Mouse (Mus musculus) midbrain, embryonic 15.5 days (tissue): ENCODE measurements around the gene Rhox6. TPM values are rescaled to one million over a fixed set of nuclear protein-coding genes. Genes with fewer than 3 reads are reported as not detected.
"Not testable (repeated sequence)": the region's sequence is repeated elsewhere in the genome, so short reads cannot be mapped to it uniquely, and the experiment has no call there.

Source experiments
- ATAC-seq: fragments of 200-750 bp; cut with Nextera tagmentation; replicated peaks from 2 replicates; pipeline ENCODE4 v1.8.0; 2017; ENCODE audit warnings: moderate TSS enrichment
- H3K27ac ChIP-seq: fragments of 300-500 bp; sonication (generic); 2 replicates; pipeline ENCODE4 v1.5.1; 2015; ENCODE audit warnings: mild to moderate bottlenecking, inconsistent platforms
- H3K27me3 ChIP-seq: fragments of 300-500 bp; sonication (generic); replicated peaks from 2 replicates; pipeline ENCODE4 v1.6.1; 2015; ENCODE audit warnings: inconsistent platforms
- H3K36me3 ChIP-seq: fragments of 300-500 bp; sonication (generic); replicated peaks from 2 replicates; pipeline ENCODE4 v1.6.1; 2015; ENCODE audit warnings: inconsistent platforms
- H3K4me1 ChIP-seq: fragments of 300-500 bp; sonication (generic); 2 replicates; pipeline ENCODE4 v1.6.1; 2015; ENCODE audit warnings: inconsistent platforms
- H3K4me2 ChIP-seq: fragments of 300-500 bp; sonication (generic); 2 replicates; pipeline ENCODE4 v1.6.1; 2015; ENCODE audit warnings: inconsistent platforms, mild to moderate bottlenecking, moderate library complexity
- H3K4me3 ChIP-seq: fragments of 300-500 bp; sonication (generic); 2 replicates; pipeline ENCODE4 v1.5.1; 2015; ENCODE audit warnings: mild to moderate bottlenecking, inconsistent platforms
- H3K9ac ChIP-seq: fragments of 300-500 bp; sonication (generic); 2 replicates; pipeline ENCODE4 v1.6.1; 2015; ENCODE audit warnings: mild to moderate bottlenecking, inconsistent platforms
- H3K9me3 ChIP-seq: fragments of 300-500 bp; sonication (generic); 2 replicates; pipeline ENCODE4 v1.6.1; 2016; ENCODE audit warnings: inconsistent platforms
- WGBS: fragments of 180-500 bp; shearing (Covaris S2); methylation state at CpG from one replicate; pipeline ENCODE4 v1.1.7; 2015; ENCODE audit warnings: mixed read lengths; 5-methylcytosine and 5-hydroxymethylcytosine counted together
- polyA plus RNA-seq: library from polyadenylated mRNA; unstranded; fragments of >200 nt; fragmentation: Nextera tagmentation; extraction: Ambion mirVana; gene quantifications from 2 replicates; pipeline ENCODE4 v1.2.1, GENCODE M21; 2015

Rhox6 gene
- polyA plus RNA-seq: not detected in 2 replicates

DNA sequence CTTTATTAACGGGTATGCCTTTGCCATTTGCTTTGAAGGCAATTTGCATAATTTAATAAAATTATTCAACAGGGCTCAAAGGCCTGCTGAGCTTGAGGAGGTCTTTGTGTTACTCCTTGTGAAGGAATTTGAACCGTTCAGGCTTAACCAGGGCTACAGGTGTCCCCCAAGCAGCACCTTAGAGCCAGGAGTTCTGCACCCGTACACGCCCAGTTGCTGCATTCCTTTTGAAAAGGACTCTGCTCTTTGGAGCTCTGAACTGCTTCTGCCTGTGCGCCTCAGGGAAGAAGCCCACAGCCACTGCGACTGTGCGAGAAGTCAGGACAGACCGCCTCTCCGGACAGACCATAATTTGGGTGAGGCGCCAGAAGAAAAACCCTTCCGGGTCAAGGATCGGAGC, at the start of gene Rhox6:
TSS of gene Rhox6 (plus strand) at position 301 of the 400 bp plus-strand sequence.
- not testable (repeated sequence) for H3K4me2 ChIP-seq, H3K27ac ChIP-seq, H3K27me3 ChIP-seq, H3K9me3 ChIP-seq, H3K9ac ChIP-seq, H3K36me3 ChIP-seq, H3K4me3 ChIP-seq, H3K4me1 ChIP-seq, ATAC-seq
- 89% methylated on average over 5 of the region's 12 CpGs for WGBS

DNA sequence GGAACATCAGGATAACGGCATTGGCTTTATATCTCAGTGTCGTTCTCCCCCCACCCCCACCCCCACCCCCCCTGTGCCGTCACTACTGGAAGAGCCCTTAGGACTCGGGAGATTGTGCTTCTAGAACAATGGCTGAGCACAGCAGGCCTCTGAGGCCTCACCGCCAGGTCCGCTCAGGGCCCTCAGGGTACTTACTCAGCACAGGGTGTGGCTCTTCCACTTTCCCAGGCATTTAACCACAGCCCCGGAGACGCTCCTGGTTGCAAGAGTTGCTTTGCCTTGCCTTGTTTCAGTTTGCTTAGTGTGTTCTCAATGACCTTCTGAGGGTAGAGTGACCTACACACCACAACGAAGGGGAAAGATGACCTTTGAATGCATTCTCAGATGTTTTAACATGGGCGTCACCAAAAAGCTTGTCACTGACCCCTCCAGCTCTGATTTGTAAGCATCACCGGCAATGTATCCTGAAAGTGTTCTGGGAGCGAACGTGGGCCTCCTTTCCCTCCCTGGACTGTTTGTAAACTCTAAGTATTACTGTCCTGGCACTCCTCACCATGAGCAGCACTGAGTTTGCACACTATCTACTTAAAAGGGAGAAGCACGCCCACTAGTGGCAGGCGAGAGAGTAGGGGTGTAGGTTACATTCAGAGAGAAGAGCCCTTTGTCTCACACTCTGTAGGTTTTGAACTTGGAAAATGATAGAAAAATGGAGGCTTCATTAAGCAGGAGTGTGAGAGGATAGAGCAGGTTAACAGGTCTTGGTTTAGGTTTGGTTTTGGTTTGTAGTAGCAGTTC, 19.2 kb upstream of the Rhox6 start:
- H3K4me3 ChIP-seq: no peak overlapping the region
- no peak overlapping the region for H3K27ac ChIP-seq
- no peak for ATAC-seq
- no peaks in the 10 kb centered on the region for H3K9me3 ChIP-seq
- H3K36me3 ChIP-seq: no peaks in the 10 kb centered on the region
- H3K9ac ChIP-seq: no peak overlapping the region
- WGBS: 79% methylated on average over 15 of the region's 15 CpGs
- H3K27me3 ChIP-seq: no peaks in the 10 kb centered on the region
- no peak overlapping the region for H3K4me2 ChIP-seq
- no peaks in the 10 kb centered on the region for H3K4me1 ChIP-seq

DNA sequence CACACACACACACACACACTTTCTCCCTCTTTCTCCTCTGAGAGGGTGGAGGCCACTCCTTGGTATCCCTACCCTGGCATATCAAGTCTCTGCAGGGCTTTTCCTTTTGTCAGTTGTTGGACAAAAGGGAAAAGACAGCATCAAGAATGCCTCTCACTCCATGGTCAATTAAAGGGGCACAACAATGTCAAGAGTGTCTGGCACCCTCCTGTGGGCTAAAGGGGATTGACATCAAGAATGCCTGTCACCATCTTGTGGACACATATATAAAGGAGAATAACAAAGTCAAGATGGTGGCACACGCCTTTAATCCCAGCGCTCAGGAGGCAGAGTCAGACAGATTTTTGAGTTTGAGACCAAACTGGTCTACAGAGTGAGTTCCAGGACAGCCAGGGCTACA, 17.3 kb upstream of the Rhox6 start:
- Histone ChIP-seq H3K4me3 (no peak overlapping the region), H3K9ac (no peak overlapping the region)
- 81% methylated on average over 2 of the region's 2 CpGs for WGBS

DNA sequence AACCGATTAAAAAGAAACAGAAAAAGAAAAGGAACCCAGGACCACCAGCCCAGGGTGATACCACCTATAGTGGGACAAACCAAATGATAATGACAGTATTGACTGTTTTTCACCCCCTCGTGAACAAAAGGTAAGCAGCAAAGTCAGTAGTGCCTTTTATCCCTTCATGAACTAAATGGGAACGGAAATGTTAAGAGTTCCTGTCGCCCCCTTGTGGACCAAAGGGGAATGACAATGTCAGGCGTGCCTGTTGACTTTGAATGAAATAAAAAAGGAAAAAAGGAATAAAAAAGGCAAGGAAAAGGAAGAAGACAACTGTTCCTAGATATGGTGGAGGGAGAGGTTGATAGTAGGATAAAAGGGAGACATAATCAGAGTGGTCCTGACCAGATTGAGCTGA, 15.5 kb upstream of the Rhox6 start:
- Histone ChIP-seq H3K27ac (no peak overlapping the region), H3K4me1 (no peaks in the 10 kb centered on the region), H3K27me3 (no peaks in the 10 kb centered on the region), H3K9ac (no peak overlapping the region), H3K36me3 (no peaks in the 10 kb centered on the region), H3K9me3 (no peaks in the 10 kb centered on the region), H3K4me2 (no peak overlapping the region), H3K4me3 (no peak overlapping the region)
- ATAC-seq: no peak
- 30% methylated on average over 5 of the region's 5 CpGs for WGBS

More for the DNA sequence above, 17.3 kb upstream of the Rhox6 start:
- no peaks in the 10 kb centered on the region for H3K4me1 ChIP-seq
- no peak for ATAC-seq
- no peak overlapping the region for H3K27ac ChIP-seq
- no peaks in the 10 kb centered on the region for H3K9me3 ChIP-seq
- H3K36me3 ChIP-seq: no peaks in the 10 kb centered on the region
- no peak overlapping the region for H3K4me2 ChIP-seq
- H3K27me3 ChIP-seq: no peaks in the 10 kb centered on the region

DNA sequence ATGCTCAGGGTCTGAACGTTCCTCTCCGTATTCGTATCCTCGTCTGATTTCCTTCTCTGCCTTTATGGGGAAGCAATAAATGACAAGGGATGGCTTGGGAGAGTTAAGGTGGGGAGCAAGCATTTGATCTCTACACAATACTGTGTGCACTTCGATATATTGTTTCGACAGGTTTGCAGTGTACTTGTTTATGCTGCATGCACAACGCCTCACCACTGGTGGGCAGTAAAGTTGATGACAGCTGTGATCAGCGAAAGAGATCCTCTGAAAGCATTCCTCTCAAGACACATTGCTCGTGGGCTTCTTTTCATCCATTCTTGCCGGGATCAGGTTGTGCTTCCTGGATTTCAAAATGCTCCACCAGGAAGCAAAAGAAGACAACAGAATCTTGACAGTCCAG, 11.0 kb upstream of the Rhox6 start:
- H3K27ac ChIP-seq: no peak overlapping the region
- WGBS: 70% methylated on average over 10 of the region's 10 CpGs
- H3K27me3 ChIP-seq: no peaks in the 10 kb centered on the region
- no peak overlapping the region for H3K9ac ChIP-seq
- no peak overlapping the region for H3K4me3 ChIP-seq
- H3K4me1 ChIP-seq: no peaks in the 10 kb centered on the region
- 0 out of 2 replicates have a peak, but pooled peaks have one; percentile 9 for ATAC-seq
- no peaks in the 10 kb centered on the region for H3K9me3 ChIP-seq
- H3K36me3 ChIP-seq: no peaks in the 10 kb centered on the region
- H3K4me2 ChIP-seq: no peak overlapping the region

DNA sequence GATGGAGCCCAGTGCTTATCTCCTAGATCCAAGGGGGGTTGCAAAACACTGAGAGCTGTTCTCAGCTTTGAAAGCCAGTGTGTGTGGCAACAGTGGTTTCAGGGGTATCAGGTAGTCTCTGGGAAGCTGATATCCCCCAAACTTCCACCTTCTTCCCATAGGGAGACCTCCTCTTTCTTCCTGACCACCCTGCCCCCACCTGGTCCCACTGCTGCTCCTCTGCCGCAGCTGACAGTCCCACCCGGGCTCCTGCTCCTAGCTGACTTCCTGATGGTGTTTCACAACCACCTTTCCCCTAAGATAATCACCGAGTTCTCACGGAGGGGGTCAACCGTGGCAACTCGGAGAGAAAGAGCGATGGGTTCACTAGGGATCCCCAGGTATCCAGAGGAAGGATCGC, 4.7 kb downstream of the Rhox6 start, which contains the start of gene Rhox7a:
TSS of gene Rhox7a (plus strand) at position 301 of the 400 bp plus-strand sequence.
- H3K27ac ChIP-seq, H3K9me3 ChIP-seq, H3K9ac ChIP-seq, H3K4me3 ChIP-seq, ATAC-seq, H3K36me3 ChIP-seq, H3K4me1 ChIP-seq, H3K4me2 ChIP-seq, H3K27me3 ChIP-seq: not testable (repeated sequence)
- 88% methylated on average over 8 of the region's 8 CpGs for WGBS

- Histone ChIP-seq H3K27me3 (no peaks in the 10 kb centered on the region), H3K4me1 (no peaks in the 10 kb centered on the region), H3K27ac (no peak overlapping the region), H3K36me3 (no peaks in the 10 kb centered on the region), H3K4me2 (no peak overlapping the region), H3K9ac (no peak overlapping the region), H3K4me3 (no peak overlapping the region), H3K9me3 (no peaks in the 10 kb centered on the region)
- ATAC-seq: no peak
- 100% methylated on average over 2 of the region's 2 CpGs for WGBS
Measured at GRCm38 (mm10) chrX:37871641-37872040, 44.9 kb downstream of the Rhox6 start.

DNA sequence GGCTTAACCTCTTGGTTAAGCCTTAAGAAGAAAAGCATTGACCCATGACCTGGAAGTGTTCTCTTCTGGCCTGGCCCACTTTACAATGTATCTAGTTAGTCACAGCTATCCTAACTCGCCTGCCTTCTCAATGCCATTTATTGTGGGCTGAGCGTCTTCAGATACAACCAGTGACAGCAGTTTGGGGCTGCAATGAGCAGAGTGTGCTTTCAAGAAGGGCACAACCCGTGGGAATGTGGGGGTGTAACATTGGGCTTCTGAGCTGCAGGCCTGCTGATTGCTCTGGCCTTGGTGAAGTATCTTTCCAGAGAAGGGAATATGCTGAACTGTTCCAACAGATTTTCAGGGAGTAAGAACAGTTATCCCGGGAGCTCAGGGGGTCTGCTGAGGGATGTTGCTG, 52.1 kb downstream of the Rhox6 start, which contains the start of gene Rhox8:
TSS of gene Rhox8 (minus strand) at position 101 of the 400 bp plus-strand sequence.
- WGBS: 77% methylated on average over 4 of the region's 4 CpGs

More for the DNA sequence above, 52.1 kb downstream of the Rhox6 start, which contains the start of gene Rhox8:
- H3K27me3 ChIP-seq: no peaks in the 10 kb centered on the region
- no peak within 1 kb of the TSS for H3K4me2 ChIP-seq
- no peak within 1 kb of the TSS for H3K4me3 ChIP-seq
- ATAC-seq: no peak
- no peak within 1 kb of the TSS for H3K9ac ChIP-seq
- no peaks in the 10 kb centered on the region for H3K9me3 ChIP-seq
- H3K27ac ChIP-seq: no peak within 1 kb of the TSS
- H3K36me3 ChIP-seq: no peaks in the 10 kb centered on the region
- no peaks in the 10 kb centered on the region for H3K4me1 ChIP-seq

Other genes starting within 250 kb of the Rhox6 start
- gene Rhox3f, start 245.9 kb upstream of the Rhox6 start, polyA plus RNA-seq: not detected in 2 replicates
- not detected in 2 replicates for gene Rhox4f, start 219.2 kb upstream of the Rhox6 start, polyA plus RNA-seq
- gene Rhox3g, start 198.3 kb upstream of the Rhox6 start, polyA plus RNA-seq: not detected in 2 replicates
- not detected in 2 replicates for gene Rhox2g, start 183.4 kb upstream of the Rhox6 start, polyA plus RNA-seq
- not detected in 2 replicates for gene Rhox4g, start 175.6 kb upstream of the Rhox6 start, polyA plus RNA-seq
- not detected in 2 replicates for gene Rhox3h, start 158.1 kb upstream of the Rhox6 start, polyA plus RNA-seq
- gene Rhox2h, start 153.6 kb upstream of the Rhox6 start, polyA plus RNA-seq: not detected in 2 replicates
- gene Rhox5, start 22.1 kb upstream of the Rhox6 start, polyA plus RNA-seq: 0.47 and 0.76 TPM in 2 replicates
- gene Rhox7a, start 4.8 kb downstream of the Rhox6 start, polyA plus RNA-seq: not detected in 2 replicates
- not detected in 2 replicates for gene Rhox8, start 52.0 kb downstream of the Rhox6 start, polyA plus RNA-seq
- gene Rhox7b, start 70.3 kb downstream of the Rhox6 start, polyA plus RNA-seq: not detected in 2 replicates
- not detected in 2 replicates for gene Rhox9, start 74.9 kb downstream of the Rhox6 start, polyA plus RNA-seq
- not detected in 2 replicates for gene Btg1-ps1, start 191.9 kb downstream of the Rhox6 start, polyA plus RNA-seq
- not detected in 2 replicates for gene Btg1-ps2, start 216.2 kb downstream of the Rhox6 start, polyA plus RNA-seq
- not detected in 2 replicates for gene Rhox10, start 239.6 kb downstream of the Rhox6 start, polyA plus RNA-seq